Mouse (Mus musculus) adrenal gland, postnatal 25 days (tissue): ENCODE measurements around the gene Clcn2. TPM values are rescaled to one million over a fixed set of nuclear protein-coding genes. Genes with fewer than 3 reads are reported as not detected.
A peak's percentile ranks its signal among the peaks of the same experiment; 100 is the strongest.

Source experiments
- DNase-seq: peaks from one replicate; pipeline ENCODE4 v3.0.0; 2021; ENCODE audit warnings: mixed read lengths
- total RNA-seq: library from RNA; stranded (reverse); gene quantifications from 2 replicates; pipeline ENCODE4 v1.2.3, GENCODE M21; 2021

The Clcn2 gene
- total RNA-seq, 1 experiment from 2014 or later, result 74.4 TPM

DNA sequence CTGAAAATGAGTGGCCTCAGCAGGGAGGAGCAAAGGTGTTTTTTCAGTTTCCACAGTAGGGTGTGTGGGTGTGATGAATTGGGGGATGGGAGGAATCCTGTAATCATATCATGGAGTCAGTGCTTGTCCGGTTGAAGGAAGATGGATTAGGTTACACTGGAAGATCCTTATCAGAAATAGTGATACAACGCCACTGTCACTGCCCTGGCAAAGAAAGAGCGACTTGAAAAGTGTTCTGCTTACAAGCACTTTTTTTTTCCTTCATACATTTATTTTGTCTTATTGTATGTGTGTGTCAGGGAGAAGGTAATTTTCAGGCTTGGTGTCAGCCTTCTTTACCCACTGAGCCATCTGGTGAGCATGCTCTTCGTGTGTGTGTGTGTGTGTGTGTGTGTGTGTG, 5.2 kb upstream of the Clcn2 start:
- no peak for DNase-seq

DNA sequence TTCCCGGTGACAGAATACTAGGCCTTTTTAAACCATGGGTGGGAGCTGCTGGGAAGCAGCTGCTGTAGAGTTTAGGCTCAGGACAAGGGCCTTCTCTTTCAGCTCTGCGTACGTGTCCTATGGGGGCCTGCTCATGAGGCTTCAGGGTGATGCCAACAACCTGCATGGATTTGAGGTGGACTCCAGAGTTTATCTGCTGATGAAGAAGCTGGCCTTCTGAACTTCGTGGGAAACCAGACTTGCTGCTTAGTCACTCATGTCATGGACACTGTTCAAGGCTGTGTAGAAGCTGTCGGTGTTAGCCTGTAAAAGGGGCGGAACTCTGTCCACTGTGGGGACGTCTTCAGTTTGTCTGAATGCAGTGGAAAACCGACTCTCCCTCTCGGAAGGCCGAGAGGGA, 4.3 kb upstream of the Clcn2 start:
- DNase-seq, result no peak

GRCm38 (mm10) chr16:20717978-20718670, 578 bp upstream of the Clcn2 start:
- DNase-seq, result no peak

- no peak for DNase-seq
Measured at GRCm38 (mm10) chr16:20716841-20717180, 735 bp downstream of the Clcn2 start.

- DNase-seq, result peak; percentile 90
Measured at GRCm38 (mm10) chr16:20715976-20716840, 1.3 kb downstream of the Clcn2 start.

DNA sequence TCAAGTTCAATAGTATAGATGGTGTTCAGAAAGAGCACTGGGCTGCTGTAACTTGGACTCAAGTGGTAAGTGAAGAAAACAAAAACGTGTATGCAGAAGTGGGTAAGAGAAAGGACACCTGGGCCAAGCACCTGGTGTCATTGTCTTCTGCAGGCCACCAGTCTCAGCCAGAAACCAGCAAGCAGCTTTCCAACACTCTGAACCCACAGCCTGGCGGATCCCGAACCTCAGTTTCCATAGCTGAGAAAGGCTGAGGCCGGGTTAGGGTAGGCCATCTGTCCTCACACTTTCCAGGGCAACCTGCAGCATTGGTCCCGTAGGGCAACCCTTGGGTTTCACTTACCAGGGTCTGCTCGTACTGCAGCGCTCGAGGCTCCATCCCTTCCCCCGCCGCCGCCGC, 2.0 kb downstream of the Clcn2 start:
- DNase-seq, result no peak

GRCm38 (mm10) chr16:20715161-20715560, 2.4 kb downstream of the Clcn2 start:
- no peak for DNase-seq

GRCm38 (mm10) chr16:20714307-20715080, 3.1 kb downstream of the Clcn2 start:
- DNase-seq, result no peak

DNA sequence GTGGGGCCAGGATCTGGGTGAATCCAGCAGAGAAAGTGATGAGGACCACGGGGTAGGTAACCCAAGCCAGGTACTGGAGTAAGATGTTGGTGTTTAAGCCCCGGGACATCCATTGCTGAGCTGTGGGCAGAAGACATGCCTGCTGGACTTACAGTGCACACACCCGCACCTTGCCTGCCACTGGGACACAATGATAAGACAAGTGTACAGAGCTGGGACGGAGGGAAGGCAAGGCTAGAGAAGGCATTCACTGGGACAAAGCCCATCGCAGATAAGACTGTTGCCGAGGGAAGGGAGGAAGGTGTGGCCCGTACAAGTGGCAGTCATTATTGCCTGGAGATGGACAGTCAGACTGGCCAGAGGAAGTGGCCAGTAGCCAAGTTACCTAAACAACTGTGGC, 4.7 kb downstream of the Clcn2 start:
- no peak for DNase-seq

- no peak for DNase-seq
Measured at GRCm38 (mm10) chr16:20712190-20712589, 5.4 kb downstream of the Clcn2 start.

GRCm38 (mm10) chr16:20710810-20711209, 6.7 kb downstream of the Clcn2 start:
- DNase-seq, result no peak

DNA sequence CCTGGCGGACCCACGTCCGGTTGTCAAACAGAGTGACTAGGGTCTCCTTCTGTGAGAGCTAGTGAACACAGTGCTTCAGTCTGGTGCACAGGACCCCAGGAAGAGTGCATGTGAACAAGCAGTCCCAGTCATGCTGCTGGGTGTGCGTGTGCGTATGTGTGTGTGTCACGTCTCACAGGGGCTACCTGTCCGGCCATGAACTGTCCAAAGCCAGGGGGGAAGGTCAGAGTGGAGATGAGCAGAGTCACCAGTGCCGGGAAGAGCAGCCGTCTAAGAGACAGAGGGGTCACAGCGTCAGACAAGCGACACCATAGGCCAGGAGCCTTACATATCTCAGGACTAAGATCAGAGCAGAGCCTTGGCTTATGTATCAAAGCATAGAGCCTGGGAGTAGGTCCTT, 7.2 kb downstream of the Clcn2 start:
- no peak for DNase-seq

- no peak for DNase-seq
Measured at GRCm38 (mm10) chr16:20708939-20709734, 8.4 kb downstream of the Clcn2 start.

DNA sequence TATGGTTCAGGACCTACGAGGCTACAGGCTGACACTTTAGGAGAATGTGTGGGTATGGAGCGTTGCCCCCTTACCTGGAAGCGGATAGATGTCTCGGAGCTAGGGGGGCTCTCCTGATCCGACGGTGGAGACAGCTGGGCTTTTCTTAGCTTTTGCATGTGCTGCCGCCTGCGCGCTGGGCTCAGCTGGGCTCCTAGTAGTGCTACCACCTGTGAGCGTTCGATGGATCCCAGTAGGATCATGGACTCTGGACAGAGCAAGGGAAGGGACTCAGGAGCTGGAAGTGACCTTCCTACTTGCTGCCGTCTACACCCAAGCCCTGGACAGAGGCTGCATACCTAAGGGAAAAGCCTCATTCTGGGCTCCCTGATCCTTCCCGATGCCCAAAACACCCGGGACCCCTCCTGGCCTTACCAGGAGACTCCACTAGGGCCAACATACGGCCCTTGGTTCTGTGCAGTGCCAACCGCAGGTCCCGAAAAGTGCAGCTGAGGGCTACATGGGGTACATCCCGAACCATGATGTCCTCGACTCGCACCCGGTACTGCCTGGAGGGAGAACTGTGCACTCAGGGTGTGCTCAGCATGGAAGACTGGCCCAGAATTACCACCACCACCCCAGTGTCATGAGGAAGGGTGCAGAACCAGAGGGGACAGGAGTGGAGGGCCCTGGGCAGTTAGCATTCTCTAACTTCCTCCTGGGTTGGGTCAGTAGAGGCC, 9.2 kb downstream of the Clcn2 start:
- no peak for DNase-seq

DNA sequence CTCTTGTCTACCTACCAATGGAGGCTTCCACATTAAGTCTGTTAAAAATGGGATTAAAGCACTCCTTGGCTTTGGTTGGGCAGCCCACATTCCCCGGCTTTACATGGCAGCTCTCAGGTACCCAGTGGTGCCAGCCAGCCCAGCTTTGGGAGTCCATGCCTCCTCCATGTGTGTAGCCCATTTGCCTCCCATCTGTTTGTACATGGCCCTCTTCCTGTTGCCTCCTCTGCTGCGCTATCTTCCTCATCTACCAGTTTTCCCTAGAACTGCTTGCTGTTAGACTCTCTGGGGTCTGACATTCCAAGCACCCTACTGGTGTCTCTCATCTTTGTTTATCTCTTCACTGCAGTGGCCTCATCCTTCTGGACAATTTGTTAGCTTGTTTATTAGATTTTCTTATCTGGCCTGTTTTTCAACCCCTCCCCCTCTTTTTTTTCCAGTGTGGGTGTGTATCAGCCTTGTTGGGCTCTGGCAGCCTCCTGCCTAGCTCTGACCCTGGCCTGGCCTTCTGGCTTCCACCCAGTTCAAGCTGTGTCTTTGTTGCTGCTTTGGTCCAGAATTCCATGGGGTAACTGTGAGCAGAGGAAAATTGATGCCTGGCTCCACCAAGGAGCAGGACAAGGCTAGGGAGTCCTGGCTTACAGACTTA, 11.0 kb downstream of the Clcn2 start:
- DNase-seq, result no peak

GRCm38 (mm10) chr16:20705786-20706185, 11.8 kb downstream of the Clcn2 start:
- no peak for DNase-seq

- DNase-seq, result no peak
Measured at GRCm38 (mm10) chr16:20703699-20704400, 13.7 kb downstream of the Clcn2 start.

DNA sequence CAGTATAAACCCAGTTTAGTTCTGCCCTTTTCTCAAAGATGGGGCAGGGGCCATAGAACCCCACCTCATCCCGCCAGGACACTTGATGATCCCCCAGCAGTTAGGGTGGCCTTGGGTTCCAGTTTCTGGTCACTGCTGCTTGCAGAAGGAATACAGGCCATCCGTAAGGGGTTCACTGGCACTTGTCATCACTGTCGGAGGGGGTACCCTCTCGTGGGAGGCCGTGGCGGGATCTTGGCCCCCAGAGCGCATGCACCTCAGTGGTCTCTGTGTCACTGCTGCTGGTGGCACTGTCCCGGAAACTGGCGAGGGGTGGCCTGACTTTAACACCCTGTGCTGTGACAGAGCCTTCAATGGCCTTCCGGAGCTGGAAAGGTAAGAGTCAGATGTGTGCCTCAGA, 14.5 kb downstream of the Clcn2 start:
- DNase-seq, result no peak

- DNase-seq, result peak; percentile 82
Measured at GRCm38 (mm10) chr16:20702522-20702893, 15.0 kb downstream of the Clcn2 start.
